Comparison of ENCODE assay signal across 8 mouse cellular contexts in the genomic region with DNA sequence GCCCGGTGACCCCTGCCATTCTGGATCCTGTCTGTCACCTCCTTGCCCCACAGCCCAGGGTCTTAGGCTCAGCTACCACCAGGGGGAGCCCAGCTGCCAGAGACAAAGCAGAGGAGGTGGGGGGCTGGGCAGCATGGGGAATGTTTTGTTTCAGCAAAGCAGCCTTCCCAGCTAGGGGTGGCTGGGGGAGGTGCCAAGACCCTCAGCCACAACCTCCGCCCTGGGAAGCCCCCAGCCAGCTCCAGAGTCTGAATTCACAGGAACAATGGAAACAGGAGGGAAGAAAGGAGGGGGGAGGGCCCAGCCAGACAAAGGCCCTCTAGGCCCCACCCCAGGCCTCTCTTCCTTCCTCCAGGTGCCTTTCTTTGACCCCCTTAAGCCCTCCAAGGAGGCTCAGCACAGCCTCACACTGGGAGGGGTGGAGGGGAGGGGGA. TPM values are rescaled to one million over a fixed set of nuclear protein-coding genes. Genes with fewer than 3 reads are reported as not detected.
DNase-seq lines count a peak whose midpoint lies in the region; ATAC-seq lines count a peak whose summit lies in the region.

No protein-coding gene starts in this region.

- peak; percentile 84 for DNase-seq in NIH3T3 (ENCODE audit: low read depth)
- DNase-seq in cerebellum, adult 18-20 months, result peak; percentile 79 to 80
- peak; percentile 95 for DNase-seq in heart, postnatal 4 days
- DNase-seq in layer of hippocampus, postnatal 10 days (ENCODE audit: low spot score in 2 of 2), result peak; percentile 88 to 93
- DNase-seq in lung, postnatal 10 days, result peak; percentile 96
- peak; percentile 79 for DNase-seq in ovary, postnatal 36 days (ENCODE audit: low spot score)
- peak; percentile 73 to 88 for DNase-seq in urinary bladder, postnatal 4 days (ENCODE audit: low spot score in 2 of 2)

- peaks cover 62% of the 10 kb centered on the region for H3K4me1 ChIP-seq in forebrain, embryonic 16.5 days (replicated peaks; ENCODE audit: control insufficient read depth, insufficient read depth, low read length)

- peak overlapping the region; percentile 14; the same call in 1 of the 2 replicates for H3K4me3 ChIP-seq in forebrain, embryonic 16.5 days (replicated peaks; ENCODE audit: low read length)

- WGBS in forebrain, embryonic 16.5 days, result 0% methylated on average over 2 of the region's 2 CpGs

- H3K27ac ChIP-seq in forebrain, embryonic 16.5 days (ENCODE audit: low read length), result peak overlapping the region; percentile 92

- ATAC-seq in forebrain, embryonic 16.5 days, result peak; percentile 73

- H3K4me2 ChIP-seq in forebrain, embryonic 16.5 days (ENCODE audit: low read length), result peak overlapping the region; percentile 25

- no peaks in the 10 kb centered on the region for H3K27me3 ChIP-seq in forebrain, embryonic 16.5 days (replicated peaks; ENCODE audit: control insufficient read depth, insufficient read depth, low read length)

- peak overlapping the region; percentile 56 for H3K9ac ChIP-seq in forebrain, embryonic 16.5 days (replicated peaks; ENCODE audit: low read depth, low read length)

- H3K36me3 ChIP-seq in forebrain, embryonic 16.5 days (ENCODE audit: control insufficient read depth, insufficient read depth), result no peaks in the 10 kb centered on the region

- no peaks in the 10 kb centered on the region for H3K9me3 ChIP-seq in forebrain, embryonic 16.5 days (ENCODE audit: control insufficient read depth, low read length)

RNA-seq across cellular contexts. Expression of gene Gnai2, which starts 8.3 kb away (rescaled TPM):
- 299 and 316 TPM in 2 replicates for polyA plus RNA-seq in forebrain, embryonic 16.5 days (2015; fragmentation: Nextera tagmentation; extraction: Ambion mirVana)
- total RNA-seq in heart, postnatal 4 days (2021), result 100 to 1,000 TPM; 462 to 469 TPM
- 100 to 1,000 TPM; 254 to 263 TPM for total RNA-seq in layer of hippocampus, postnatal 10 days (2021)

RNA-seq across cellular contexts. Expression of gene Sema3b, which starts 17.8 kb away (rescaled TPM):
- 2.3 and 3.0 TPM in 2 replicates for polyA plus RNA-seq in forebrain, embryonic 16.5 days (2015; fragmentation: Nextera tagmentation; extraction: Ambion mirVana)
- 10 to 100 TPM; 16.2 to 18.8 TPM for total RNA-seq in heart, postnatal 4 days (2021)
- total RNA-seq in layer of hippocampus, postnatal 10 days (2021), result 1 to 10 TPM; 3.5 to 3.7 TPM

RNA-seq across cellular contexts. Expression of gene Ifrd2, which starts 39.4 kb away (rescaled TPM):
- 14.4 and 16.8 TPM in 2 replicates for polyA plus RNA-seq in forebrain, embryonic 16.5 days (2015; fragmentation: Nextera tagmentation; extraction: Ambion mirVana)
- total RNA-seq in heart, postnatal 4 days (2021), result 10 to 100 TPM; 41.6 to 44.4 TPM
- 10 to 100 TPM; 13.2 to 14.1 TPM for total RNA-seq in layer of hippocampus, postnatal 10 days (2021)

RNA-seq across cellular contexts. Expression of gene Slc38a3, which starts 42.5 kb away (rescaled TPM):
- polyA plus RNA-seq in forebrain, embryonic 16.5 days (2015; fragmentation: Nextera tagmentation; extraction: Ambion mirVana), result 30.4 and 32.6 TPM in 2 replicates
- 1 to 10 TPM; 8.0 to 8.1 TPM for total RNA-seq in heart, postnatal 4 days (2021)
- 100 to 1,000 TPM in 1 of 2 experiments, 10 to 100 TPM in 1; 96.5 to 109 TPM for total RNA-seq in layer of hippocampus, postnatal 10 days (2021)

RNA-seq across cellular contexts. Expression of gene Hyal3, which starts 46.2 kb away (rescaled TPM):
- polyA plus RNA-seq in forebrain, embryonic 16.5 days (2015; fragmentation: Nextera tagmentation; extraction: Ambion mirVana), result 1.4 TPM in 2 replicates
- 1 to 10 TPM in 1 of 2 experiments, under 1 TPM in 1; 0.74 to 1.1 TPM for total RNA-seq in heart, postnatal 4 days (2021)
- total RNA-seq in layer of hippocampus, postnatal 10 days (2021), result 1 to 10 TPM; 1.2 to 1.7 TPM

Comparison
In these comparisons a context has a peak if more than half of its experiments do, and no peak if none do; other contexts are left out.
1. Peak in every context shown above with its lines: DNase-seq, ATAC-seq, H3K4me3 ChIP-seq and H3K27ac ChIP-seq.